Comparison of ENCODE assay signal across 23 mouse cellular contexts in genomic region chr12:112606998-112607397, GRCm38 (mm10). TPM values are rescaled to one million over a fixed set of nuclear protein-coding genes. Genes with fewer than 3 reads are reported as not detected.
DNase-seq lines count a peak whose midpoint lies in the region; ATAC-seq and TF ChIP-seq lines count a peak whose summit lies in the region.
"Had no signal": no experiment of that assay in that cellular context is flagged by ENCODE, and none has a peak within 500 bp of the region (broad histone marks: within the 10 kb centered on the region; RNA-seq: fewer than 3 reads in every experiment).

No protein-coding gene starts in this region.

- H3K9me3 ChIP-seq in stomach, postnatal 0 days (ENCODE audit: control insufficient read depth, low read length), result no peaks in the 10 kb centered on the region
- no peaks in the 10 kb centered on the region for H3K9me3 ChIP-seq in forebrain, embryonic 12.5 days
- H3K9me3 ChIP-seq: embryonic facial prominence, embryonic 13.5 days; forebrain, embryonic 13.5 days; G1E; heart, embryonic 15.5 days had no signal

- no peak for TF ChIP-seq CTCF in stomach, postnatal 0 days (IDR thresholded peaks at IDR 0.05; ENCODE audit: low read depth)

- no peak for ATAC-seq in stomach, postnatal 0 days (ENCODE audit: low FRiP score, low TSS enrichment)
- no peak for ATAC-seq in forebrain, embryonic 12.5 days (ENCODE audit: low FRiP score)
- ATAC-seq: forebrain, embryonic 13.5 days; forebrain, postnatal 0 days; intestine, postnatal 0 days had no signal

- H3K4me1 ChIP-seq in stomach, postnatal 0 days (replicated peaks; ENCODE audit: control insufficient read depth, insufficient read depth), result no peaks in the 10 kb centered on the region
- peaks cover 11% of the 10 kb centered on the region for H3K4me1 ChIP-seq in forebrain, embryonic 12.5 days

- 56% methylated on average over 6 of the region's 6 CpGs for WGBS in stomach, postnatal 0 days
- WGBS in forebrain, embryonic 12.5 days, result 86% methylated on average over 6 of the region's 6 CpGs

- TF ChIP-seq EP300 in stomach, postnatal 0 days (optimal IDR thresholded peaks at IDR 0.05), result no peak

- H3K4me3 ChIP-seq in stomach, postnatal 0 days (ENCODE audit: low read depth, low read length), result no peak overlapping the region
- no peak overlapping the region for H3K4me3 ChIP-seq in forebrain, embryonic 12.5 days (replicated peaks)
- H3K4me3 ChIP-seq: embryonic facial prominence, embryonic 13.5 days; forebrain, embryonic 13.5 days; heart, embryonic 15.5 days had no signal

- DNase-seq in gastrocnemius, postnatal 14 days, result peak; percentile 41
- DNase-seq in gastrocnemius, adult 8-10 months (ENCODE audit: low spot score in 2 of 2), result no peak
- DNase-seq in 3134 (ENCODE audit: extremely low read depth, insufficient read length, low spot score), result peak; percentile 58
- DNase-seq in 3T3-L1 (ENCODE audit: low read depth, low spot score), result peak; percentile 79
- DNase-seq in MN1 (ENCODE audit: low spot score), result peak; percentile 72
- no peak for DNase-seq in frontal cortex, postnatal 14 days (ENCODE audit: low spot score in 2 of 2)
- no peak for DNase-seq in stomach, postnatal 0 days (ENCODE audit: low spot score)
- DNase-seq: adrenal gland, postnatal 14 days; cerebellum, adult 18-20 months; cerebellum, adult 9-11 months; cerebellum, postnatal 36 days; forebrain, postnatal 0 days; heart, adult 11 months; heart, postnatal 14 days; kidney, adult 9 months had no signal

- no peak overlapping the region for H3K27ac ChIP-seq in stomach, postnatal 0 days (replicated peaks)
- no peak overlapping the region for H3K27ac ChIP-seq in forebrain, embryonic 12.5 days
- H3K27ac ChIP-seq: embryonic facial prominence, embryonic 13.5 days; forebrain, embryonic 13.5 days; heart, embryonic 15.5 days; hindbrain, embryonic 14.5 days had no signal

- H3K4me2 ChIP-seq in stomach, postnatal 0 days (replicated peaks; ENCODE audit: low read depth), result no peak overlapping the region
- no peak overlapping the region for H3K4me2 ChIP-seq in forebrain, embryonic 12.5 days
- H3K4me2 ChIP-seq: embryonic facial prominence, embryonic 13.5 days; forebrain, embryonic 13.5 days; heart, embryonic 11.5 days; heart, embryonic 15.5 days; hindbrain, embryonic 14.5 days had no signal

- no peaks in the 10 kb centered on the region for H3K27me3 ChIP-seq in stomach, postnatal 0 days (ENCODE audit: control insufficient read depth, insufficient read depth, low read length)
- H3K27me3 ChIP-seq in forebrain, embryonic 12.5 days, result no peaks in the 10 kb centered on the region
- H3K27me3 ChIP-seq: embryonic facial prominence, embryonic 13.5 days; forebrain, embryonic 13.5 days; heart, embryonic 15.5 days had no signal

- no peaks in the 10 kb centered on the region; the same call in 1 of the 2 replicates for H3K36me3 ChIP-seq in stomach, postnatal 0 days (ENCODE audit: control insufficient read depth, insufficient read depth, low read length)
- H3K36me3 ChIP-seq in forebrain, embryonic 12.5 days (replicated peaks), result no peaks in the 10 kb centered on the region

- intact Hi-C loops in gastrocnemius, postnatal 14 days (cut with DNase I; ENCODE audit: low total_unique reads), result no loop called here

- H3K9ac ChIP-seq in stomach, postnatal 0 days (ENCODE audit: low read length), result no peak overlapping the region
- no peak overlapping the region for H3K9ac ChIP-seq in forebrain, embryonic 12.5 days
- H3K9ac ChIP-seq: embryonic facial prominence, embryonic 13.5 days; forebrain, embryonic 13.5 days; forebrain, postnatal 0 days; heart, embryonic 15.5 days; hindbrain, embryonic 14.5 days had no signal

RNA-seq across cellular contexts. Expression of gene Adssl1, which starts 12.8 kb away (rescaled TPM):
- total RNA-seq in gastrocnemius, postnatal 14 days (2021), result 100 to 1,000 TPM; 462 to 471 TPM
- 1,000 to 10,000 TPM in 3 of 4 experiments, 100 to 1,000 TPM in 1; 952 to 1,087 (median 1,016) TPM for total RNA-seq in gastrocnemius, adult 8-10 months (2022)
- polyA plus RNA-seq in stomach, postnatal 0 days (2015; fragmentation: Nextera tagmentation; extraction: Ambion mirVana), result 4.7 and 6.4 TPM in 2 replicates
- 2.0 and 2.8 TPM in 2 replicates for polyA plus RNA-seq in forebrain, embryonic 12.5 days (2016; fragmentation: Nextera tagmentation; extraction: Ambion mirVana)
- total RNA-seq: G1E had no signal

RNA-seq across cellular contexts. Expression of gene Inf2, which starts 18.4 kb away (rescaled TPM):
- total RNA-seq in gastrocnemius, postnatal 14 days (2021), result 10 to 100 TPM; 15.0 to 16.1 TPM
- total RNA-seq in gastrocnemius, adult 8-10 months (2022), result 1 to 10 TPM; 6.7 to 9.2 (median 8.4) TPM
- polyA plus RNA-seq in stomach, postnatal 0 days (2015; fragmentation: Nextera tagmentation; extraction: Ambion mirVana), result 1.5 and 2.0 TPM in 2 replicates
- 0.70 and 1.3 TPM in 2 replicates for polyA plus RNA-seq in forebrain, embryonic 12.5 days (2016; fragmentation: Nextera tagmentation; extraction: Ambion mirVana)

RNA-seq across cellular contexts. Expression of gene Siva1, which starts 37.5 kb away (rescaled TPM):
- 10 to 100 TPM; 16.9 to 18.7 TPM for total RNA-seq in gastrocnemius, postnatal 14 days (2021)
- total RNA-seq in gastrocnemius, adult 8-10 months (2022), result 10 to 100 TPM; 22.2 to 26.3 (median 24.3) TPM
- polyA plus RNA-seq in stomach, postnatal 0 days (2015; fragmentation: Nextera tagmentation; extraction: Ambion mirVana), result 91.5 and 97.1 TPM in 2 replicates
- 151 and 173 TPM in 2 replicates for polyA plus RNA-seq in forebrain, embryonic 12.5 days (2016; fragmentation: Nextera tagmentation; extraction: Ambion mirVana)

Comparison
In these comparisons a context has a peak if more than half of its experiments do, and no peak if none do; other contexts are left out.
1. DNase-seq: peak in gastrocnemius, postnatal 14 days (single experiment), 3134 (single experiment), 3T3-L1 (single experiment) and MN1 (single experiment); none in gastrocnemius, adult 8-10 months (0 of 2), frontal cortex, postnatal 14 days (0 of 2) and stomach, postnatal 0 days (single experiment).